Mouse (Mus musculus) lung, postnatal 0 days (tissue): Measurements from ENCODE around the gene Cep44.

Experiments used
- CTCF ChIP-seq: IDR thresholded peaks from 2 replicates; pipeline ENCODE4 v1.5.1; 2016; ENCODE audit warnings: antibody characterized with exemption, mild to moderate bottlenecking
- EP300 ChIP-seq: IDR thresholded peaks from 2 replicates; pipeline ENCODE4 v1.6.1; 2016; ENCODE audit warnings: antibody characterized with exemption, mild to moderate bottlenecking, control low read depth

DNA sequence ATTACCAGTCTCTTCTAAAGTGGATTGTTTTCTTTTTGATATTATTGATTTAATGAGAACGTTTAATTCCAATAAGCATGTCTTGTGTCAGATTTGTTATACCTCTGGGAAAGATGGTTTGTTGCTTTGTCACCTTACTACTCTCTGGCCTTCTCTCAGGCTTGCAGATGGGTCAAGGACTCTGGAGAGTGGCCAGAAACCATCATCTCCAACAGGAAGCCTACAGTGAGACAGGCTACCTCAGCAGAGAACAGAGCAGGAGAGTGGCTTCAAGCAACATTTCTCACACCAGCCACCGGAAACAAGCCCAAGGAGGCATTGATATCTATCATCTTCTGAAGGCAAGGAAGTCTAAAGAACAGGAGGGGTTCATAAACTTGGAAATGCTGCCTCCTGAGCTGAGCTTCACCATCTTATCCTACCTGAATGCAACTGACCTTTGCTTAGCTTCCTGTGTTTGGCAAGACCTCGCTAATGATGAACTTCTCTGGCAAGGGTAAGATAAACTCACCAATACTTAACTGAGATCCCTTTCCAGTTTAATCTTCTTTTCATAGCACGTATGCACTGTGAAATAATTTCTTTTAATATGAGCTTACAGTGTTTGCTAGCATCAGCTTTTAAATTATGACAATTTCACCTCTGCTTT lies 13.7 kb upstream of the Cep44 start:
- TF ChIP-seq CTCF (no peak), EP300 (no peak)
